Mouse (Mus musculus) heart, embryonic 12.5 days (tissue): ENCODE data around the gene Gnptg. TPM values are rescaled to one million over a fixed set of nuclear protein-coding genes. Genes with fewer than 3 reads are reported as not detected.
"Not testable (repeated sequence)": the region's sequence is repeated elsewhere in the genome, so short reads cannot be mapped to it uniquely, and the experiment has no call there.

Experiments used
- ATAC-seq: fragments of 200-750 bp; cut with Nextera tagmentation; 2 replicates; pipeline ENCODE4 v1.8.0; 2017; ENCODE audit warnings: moderate TSS enrichment, moderate library complexity; ENCODE audit not compliant: insufficient number of reproducible peaks, low FRiP score
- H3K27ac ChIP-seq: fragments of 300-500 bp; sonication (generic); 2 replicates; pipeline ENCODE4 v1.5.1; 2016; ENCODE audit warnings: mild to moderate bottlenecking, moderate library complexity; ENCODE audit not compliant: poor library complexity, severe bottlenecking
- H3K27me3 ChIP-seq: fragments of 300-500 bp; sonication (generic); replicated peaks from 2 replicates; pipeline ENCODE4 v1.6.1; 2016; ENCODE audit warnings: mild to moderate bottlenecking, moderate library complexity
- H3K36me3 ChIP-seq: fragments of 300-500 bp; sonication (generic); 2 replicates; pipeline ENCODE4 v1.6.1; 2016; ENCODE audit warnings: mild to moderate bottlenecking, moderate library complexity
- H3K4me1 ChIP-seq: fragments of 300-500 bp; sonication (generic); replicated peaks from 2 replicates; pipeline ENCODE4 v1.6.1; 2016; ENCODE audit warnings: mild to moderate bottlenecking
- H3K4me2 ChIP-seq: fragments of 300-500 bp; sonication (generic); 2 replicates; pipeline ENCODE4 v1.6.1; 2016; ENCODE audit warnings: mild to moderate bottlenecking, moderate library complexity
- H3K4me3 ChIP-seq: fragments of 300-500 bp; sonication (generic); 2 replicates; pipeline ENCODE4 v1.5.1; 2016; ENCODE audit warnings: mild to moderate bottlenecking
- H3K9ac ChIP-seq: fragments of 300-500 bp; sonication (generic); 2 replicates; pipeline ENCODE4 v1.6.1; 2016; ENCODE audit warnings: mild to moderate bottlenecking, moderate library complexity
- H3K9me3 ChIP-seq: fragments of 300-500 bp; sonication (generic); replicated peaks from 2 replicates; pipeline ENCODE4 v1.6.1; 2016; ENCODE audit warnings: mild to moderate bottlenecking, moderate library complexity
- WGBS: fragments of 180-500 bp; shearing (Covaris S2); methylation state at CpG from one replicate; pipeline ENCODE4 v1.1.7; 2016; 5-methylcytosine and 5-hydroxymethylcytosine counted together
- polyA plus RNA-seq: library from polyadenylated mRNA; unstranded; fragments of >200 nt; fragmentation: Nextera tagmentation; extraction: Ambion mirVana; gene quantifications from 2 replicates; pipeline ENCODE4 v1.2.1, GENCODE M21; 2016

The Gnptg gene
- polyA plus RNA-seq, 1 experiment from 2014 or later, result 25.0 TPM

DNA sequence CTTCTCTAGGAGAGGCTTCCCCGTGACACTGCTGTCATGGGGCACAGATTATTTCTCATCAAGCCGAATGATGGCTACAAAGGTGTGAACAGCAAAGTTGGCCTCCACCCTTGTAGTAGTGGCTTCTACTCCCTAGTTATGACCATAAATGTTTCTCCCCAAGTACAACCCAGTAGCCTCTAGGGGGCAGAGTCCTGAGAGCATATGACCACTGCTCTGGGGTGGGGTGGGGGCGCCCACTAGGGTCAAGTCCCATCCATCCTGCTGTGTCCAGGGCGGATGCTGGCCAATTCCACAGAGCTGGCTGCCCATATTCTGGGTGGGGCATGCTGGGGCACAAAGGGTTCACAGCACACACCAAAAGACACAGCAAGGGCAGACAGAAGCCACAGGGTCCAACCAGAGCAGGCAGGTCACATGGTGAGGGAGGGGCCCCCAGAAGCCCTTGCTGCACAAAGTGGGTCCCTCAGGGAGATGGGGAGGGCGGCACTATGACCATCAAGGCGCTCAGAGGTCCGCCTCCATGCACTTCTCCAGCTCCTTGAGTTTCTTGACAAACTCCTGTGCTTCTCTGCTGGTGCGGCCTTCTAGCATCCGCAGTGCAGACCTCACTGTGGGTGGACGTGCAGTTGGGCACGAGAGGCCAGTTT, 3.3 kb upstream of the Gnptg start:
- Histone ChIP-seq H3K4me2 (no peak overlapping the region), H3K36me3 (peaks cover 34% of the 10 kb centered on the region), H3K9ac (no peak overlapping the region), H3K9me3 (no peaks in the 10 kb centered on the region), H3K27ac (no peak overlapping the region), H3K27me3 (peaks cover 15% of the 10 kb centered on the region), H3K4me1 (peaks cover 20% of the 10 kb centered on the region), H3K4me3 (no peak overlapping the region)
- WGBS, result 88% methylated on average over 11 of the region's 11 CpGs
- ATAC-seq, result no peak

DNA sequence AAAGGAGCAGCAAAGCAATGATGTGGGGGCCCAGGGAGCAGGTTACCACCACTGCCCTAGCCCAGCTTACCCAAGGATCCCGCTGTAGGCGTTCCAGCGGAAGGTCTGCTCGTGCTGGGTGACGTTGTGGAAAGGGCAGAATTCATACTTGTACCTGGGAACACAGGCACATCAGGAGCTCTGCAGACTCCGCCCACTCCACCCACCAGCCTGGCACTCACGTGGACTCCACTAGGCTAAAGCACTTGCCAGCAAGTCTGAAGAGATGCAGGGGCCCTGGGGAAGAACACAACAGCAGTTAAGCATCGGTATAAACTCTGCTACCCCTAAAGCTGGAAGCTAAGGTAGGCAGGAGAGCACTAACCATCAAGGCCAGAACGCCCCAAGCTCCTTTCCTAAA, 4.3 kb downstream of the Gnptg start:
- Histone ChIP-seq H3K9me3 (no peaks in the 10 kb centered on the region), H3K4me2 (no peak overlapping the region), H3K36me3 (peaks cover 31% of the 10 kb centered on the region), H3K27ac (no peak overlapping the region), H3K4me1 (peaks cover 9% of the 10 kb centered on the region), H3K9ac (no peak overlapping the region), H3K4me3 (no peak overlapping the region), H3K27me3 (no peaks in the 10 kb centered on the region)
- WGBS, result 80% methylated on average over 9 of the region's 9 CpGs
- ATAC-seq, result no peak

DNA sequence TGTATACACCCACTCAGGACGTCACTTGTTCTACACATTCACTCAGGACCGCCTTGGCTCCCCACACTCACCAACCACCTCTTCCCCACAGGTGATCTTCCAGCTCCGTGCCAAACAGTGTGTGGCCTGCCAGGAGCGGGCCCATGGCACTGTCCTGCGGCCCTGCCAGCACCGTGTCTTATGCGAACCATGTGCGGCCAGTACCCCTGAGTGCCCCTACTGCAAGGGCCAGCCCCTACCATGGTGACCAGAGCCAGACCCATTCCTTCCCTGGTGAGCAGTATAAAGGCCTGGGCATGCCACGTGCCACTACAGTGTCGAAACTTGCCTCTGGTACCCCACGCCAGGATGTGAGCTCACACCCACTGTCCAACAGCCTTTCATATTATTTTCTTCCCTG, 8.3 kb downstream of the Gnptg start:
- ATAC-seq, H3K4me2 ChIP-seq, H3K27ac ChIP-seq, H3K4me1 ChIP-seq, H3K4me3 ChIP-seq, H3K9me3 ChIP-seq, H3K9ac ChIP-seq, H3K27me3 ChIP-seq: not testable (repeated sequence)
- WGBS, result 90% methylated on average over 6 of the region's 11 CpGs
- peaks cover 50% of the 10 kb centered on the region for H3K36me3 ChIP-seq

DNA sequence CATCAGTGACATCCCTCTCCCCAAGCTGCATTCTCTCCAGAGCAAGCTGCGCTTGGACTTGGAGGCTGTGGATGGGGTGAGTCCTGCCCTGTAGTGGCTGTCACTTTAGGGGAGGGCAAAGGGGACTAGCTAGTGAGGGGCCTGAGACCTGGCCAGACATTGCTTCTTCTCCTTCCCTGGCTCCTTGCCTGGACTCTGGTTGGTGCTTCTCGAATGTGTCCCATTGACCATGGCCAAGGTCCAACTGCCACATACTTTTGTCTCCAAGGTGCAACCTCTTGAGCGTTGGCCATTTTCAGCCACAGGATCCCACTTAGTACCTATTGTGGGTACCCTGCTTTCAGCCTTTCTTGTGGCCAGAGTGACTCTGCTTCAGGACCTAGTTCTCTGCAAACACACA, 9.2 kb downstream of the Gnptg start:
- 86% methylated on average over 3 of the region's 3 CpGs for WGBS
- H3K9me3 ChIP-seq, result no peaks in the 10 kb centered on the region
- no peaks in the 10 kb centered on the region for H3K27me3 ChIP-seq
- H3K27ac ChIP-seq, result no peak overlapping the region
- H3K4me2 ChIP-seq, result no peak overlapping the region
- no peak overlapping the region for H3K9ac ChIP-seq
- peaks cover 52% of the 10 kb centered on the region for H3K36me3 ChIP-seq
- no peaks in the 10 kb centered on the region for H3K4me1 ChIP-seq
- H3K4me3 ChIP-seq, result no peak overlapping the region
- no peak for ATAC-seq

GRCm38 (mm10) chr17:25230014-25230655, 9.8 kb downstream of the Gnptg start:
- not testable (repeated sequence) for H3K4me1 ChIP-seq, H3K4me3 ChIP-seq, ATAC-seq, H3K4me2 ChIP-seq, H3K27me3 ChIP-seq, H3K27ac ChIP-seq, H3K9ac ChIP-seq, H3K9me3 ChIP-seq
- WGBS, result 80% methylated on average over 17 of the region's 17 CpGs
- H3K36me3 ChIP-seq, result peaks cover 49% of the 10 kb centered on the region

GRCm38 (mm10) chr17:25227991-25228390, 11.9 kb downstream of the Gnptg start:
- H3K27ac ChIP-seq, result no peak overlapping the region
- 89% methylated on average over 5 of the region's 5 CpGs for whole genome bisulfite sequencing
- H3K9ac ChIP-seq, result no peak overlapping the region
- peaks cover 41% of the 10 kb centered on the region for H3K36me3 ChIP-seq
- H3K27me3 ChIP-seq, result no peaks in the 10 kb centered on the region
- no peaks in the 10 kb centered on the region for H3K9me3 ChIP-seq
- ATAC-seq, result no peak
- no peaks in the 10 kb centered on the region for H3K4me1 ChIP-seq
- H3K4me3 ChIP-seq, result no peak overlapping the region
- no peak overlapping the region for H3K4me2 ChIP-seq

DNA sequence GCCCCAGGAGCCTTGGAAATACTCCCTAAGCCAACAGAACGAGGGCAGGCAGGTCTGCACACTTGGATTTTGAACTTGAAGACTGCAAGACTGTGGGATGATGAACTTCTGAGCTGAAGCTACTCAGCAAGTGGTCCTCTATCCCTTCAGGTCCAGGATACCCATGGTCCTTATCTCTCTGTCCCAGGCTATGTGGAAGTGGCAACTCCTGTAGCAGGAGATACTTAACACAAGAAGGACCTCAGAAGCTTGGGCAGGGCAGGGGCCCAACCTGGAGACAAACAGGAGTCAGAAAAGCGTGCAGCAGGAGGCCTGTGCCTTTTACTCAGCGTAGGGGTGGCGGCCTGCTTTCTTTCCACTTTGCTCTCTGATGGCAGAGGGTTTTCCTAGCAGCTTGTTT, 14.3 kb downstream of the Gnptg start:
- no peak overlapping the region for H3K27ac ChIP-seq
- no peaks in the 10 kb centered on the region for H3K9me3 ChIP-seq
- no peaks in the 10 kb centered on the region for H3K27me3 ChIP-seq
- no peak overlapping the region for H3K9ac ChIP-seq
- WGBS, result 78% methylated on average over 4 of the region's 4 CpGs
- H3K36me3 ChIP-seq, result peaks cover 31% of the 10 kb centered on the region
- peaks cover 16% of the 10 kb centered on the region for H3K4me1 ChIP-seq
- H3K4me2 ChIP-seq, result no peak overlapping the region
- H3K4me3 ChIP-seq, result no peak overlapping the region
- ATAC-seq, result no peak

GRCm38 (mm10) chr17:25224586-25225222, 15.2 kb downstream of the Gnptg start:
- Histone ChIP-seq H3K4me2 (peak overlapping the region; percentile 37), H3K36me3 (peaks cover 24% of the 10 kb centered on the region), H3K9me3 (no peaks in the 10 kb centered on the region), H3K4me3 (peak overlapping the region; percentile 7; the same call in 1 of the 2 replicates), H3K9ac (no peak overlapping the region), H3K27me3 (no peaks in the 10 kb centered on the region), H3K27ac (peak overlapping the region; percentile 10; the same call in 1 of the 2 replicates), H3K4me1 (peaks cover 16% of the 10 kb centered on the region)
- no peak for ATAC-seq
- WGBS, result 82% methylated on average over 7 of the region's 7 CpGs

- Histone ChIP-seq H3K4me3 (peak overlapping the region; percentile 56), H3K27ac (peak overlapping the region; percentile 76), H3K36me3 (peaks cover 31% of the 10 kb centered on the region), H3K9me3 (no peaks in the 10 kb centered on the region), H3K9ac (peak overlapping the region; percentile 28; the same call in 1 of the 2 replicates), H3K27me3 (no peaks in the 10 kb centered on the region), H3K4me2 (peak overlapping the region; percentile 92), H3K4me1 (peaks cover 16% of the 10 kb centered on the region)
- ATAC-seq, result peak; percentile 70
- 41% methylated on average over 6 of the region's 6 CpGs for WGBS
Measured at GRCm38 (mm10) chr17:25222951-25223601, 16.8 kb downstream of the Gnptg start.

DNA sequence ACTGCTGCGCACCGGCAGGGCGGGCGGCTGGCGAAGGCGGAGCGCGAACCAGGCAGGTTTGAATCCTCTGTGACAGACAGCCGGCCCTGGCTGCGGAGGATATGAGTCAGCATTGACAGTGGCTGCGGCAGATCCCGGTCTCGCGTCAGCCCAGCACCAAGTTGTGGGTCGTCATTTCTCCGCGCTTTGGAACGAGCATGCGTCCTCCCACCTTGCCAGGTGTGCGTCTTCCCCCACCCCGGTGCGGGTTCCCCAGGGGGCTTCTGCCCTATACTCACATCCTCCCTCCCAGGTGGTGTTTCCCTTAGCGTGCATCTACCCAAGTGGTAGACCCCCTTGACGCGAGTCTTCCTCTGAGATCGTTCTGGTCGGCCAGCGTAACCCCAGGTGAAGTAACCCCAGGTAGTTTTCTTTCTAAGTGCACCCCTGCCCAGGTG, 17.4 kb downstream of the Gnptg start:
- Histone ChIP-seq H3K27ac (peak overlapping the region; percentile 76), H3K36me3 (peaks cover 34% of the 10 kb centered on the region), H3K4me2 (peak overlapping the region; percentile 92), H3K9ac (peak overlapping the region; percentile 28; the same call in 1 of the 2 replicates), H3K4me1 (peaks cover 16% of the 10 kb centered on the region), H3K4me3 (peak overlapping the region; percentile 56)
- ATAC-seq, result peak; percentile 84
- 11% methylated on average over 16 of the region's 28 CpGs for WGBS
- not testable (repeated sequence) for H3K9me3 ChIP-seq, H3K27me3 ChIP-seq
